Mouse (Mus musculus) cortical plate, adult 2 months (tissue): Measurements from ENCODE around the gene Irf2bp2. TPM values are rescaled to one million over a fixed set of nuclear protein-coding genes. Genes with fewer than 3 reads are reported as not detected.

ENCODE experiments used
- H3K27ac ChIP-seq: fragments of 200-500 bp; 2 replicates; pipeline ENCODE4 v1.5.1; 2012; ENCODE audit warnings: low read length, control low read depth, inconsistent platforms; ENCODE audit not compliant: insufficient read depth
- H3K4me1 ChIP-seq: fragments of 200-500 bp; 2 replicates; pipeline ENCODE4 v1.6.1; 2011; ENCODE audit warnings: low read length; ENCODE audit not compliant: control insufficient read depth, insufficient read depth
- H3K4me3 ChIP-seq: fragments of 200-500 bp; 2 replicates; pipeline ENCODE4 v1.5.1; 2011; ENCODE audit warnings: mild to moderate bottlenecking, low read length, control low read depth; ENCODE audit not compliant: insufficient read depth
- CTCF ChIP-seq: fragments of 200-500 bp; IDR thresholded peaks from 2 replicates; pipeline ENCODE4 v1.5.1; 2011; ENCODE audit warnings: mild to moderate bottlenecking, control low read depth, low read length; ENCODE audit not compliant: insufficient read depth; ENCODE audit errors: extremely low read depth
- POLR2A ChIP-seq: fragments of 200-500 bp; IDR thresholded peaks from 2 replicates; pipeline ENCODE4 v1.6.1; 2011; ENCODE audit warnings: mild to moderate bottlenecking, low read length, control low read depth; ENCODE audit not compliant: insufficient read depth; ENCODE audit errors: extremely low read depth
- polyA plus RNA-seq: library from polyadenylated mRNA; depleted of rRNA; stranded (reverse); fragments of >200 nt; gene quantifications from 2 replicates; pipeline ENCODE4 v1.2.3, GENCODE M21; 2012; rRNA removed

The Irf2bp2 gene
- 32.9 and 33.2 TPM in 2 replicates for polyA plus RNA-seq

DNA sequence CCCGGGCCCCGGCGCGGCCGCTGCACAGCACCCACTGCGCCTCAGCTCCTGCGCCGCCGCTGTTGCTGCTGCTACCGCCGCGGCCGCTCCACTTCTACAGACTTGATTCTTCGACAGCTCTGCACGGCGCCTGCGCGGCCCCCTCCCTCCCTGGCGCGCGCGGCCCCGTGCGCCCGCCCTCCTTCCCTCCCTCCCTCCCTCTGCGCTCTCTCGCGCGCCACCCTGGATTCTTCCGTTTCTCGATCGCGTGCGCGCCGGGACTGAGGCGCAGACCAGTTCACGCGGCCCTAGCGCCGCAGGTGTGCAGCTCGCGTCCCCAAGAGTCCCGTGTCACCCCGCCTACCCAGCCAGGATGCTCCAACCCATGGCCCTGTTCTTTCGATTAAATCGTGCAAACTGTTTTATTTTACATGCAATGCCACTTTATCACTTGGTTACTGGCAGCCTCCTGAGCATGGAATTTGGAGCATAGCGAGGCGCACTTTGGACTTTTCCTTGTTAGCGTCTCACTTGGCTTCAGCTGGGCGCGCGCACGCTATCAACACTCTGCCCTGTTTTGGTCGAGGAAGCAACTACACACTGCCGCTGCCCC lies at the start of gene Irf2bp2:
Gene Irf2bp2, minus strand, starts transcription at position 98 of the 592 bp plus-strand sequence.
- H3K4me1 ChIP-seq: peaks cover 6% of the 10 kb centered on the region
- H3K27ac ChIP-seq: peak within 1 kb of the TSS; percentile 98
- H3K4me3 ChIP-seq: peak within 1 kb of the TSS; percentile 78
- peak; percentile 92 for TF ChIP-seq POLR2A
- no peak for TF ChIP-seq CTCF

- Histone ChIP-seq H3K4me3 (no peak overlapping the region), H3K27ac (no peak overlapping the region), H3K4me1 (peaks cover 9% of the 10 kb centered on the region)
- no peak for TF ChIP-seq CTCF
- no peak for TF ChIP-seq POLR2A
Observed at GRCm38 (mm10) chr8:126642665-126643064, 48.9 kb upstream of the Irf2bp2 start.

- peaks cover 11% of the 10 kb centered on the region for H3K4me1 ChIP-seq
- H3K27ac ChIP-seq: no peak overlapping the region
- no peak overlapping the region for H3K4me3 ChIP-seq
- TF ChIP-seq POLR2A: no peak
- TF ChIP-seq CTCF: no peak
Observed at GRCm38 (mm10) chr8:126641568-126642295, 47.9 kb upstream of the Irf2bp2 start.

GRCm38 (mm10) chr8:126639161-126639560 lies 45.4 kb upstream of the Irf2bp2 start:
- no peak for TF ChIP-seq CTCF
- no peak for TF ChIP-seq POLR2A
- 0 out of 2 replicates have a peak overlapping the region, but pooled peaks have one; percentile 11 for H3K27ac ChIP-seq
- H3K4me3 ChIP-seq: no peak overlapping the region
- peaks cover 11% of the 10 kb centered on the region for H3K4me1 ChIP-seq

GRCm38 (mm10) chr8:126638027-126638426 lies 44.2 kb upstream of the Irf2bp2 start:
- TF ChIP-seq CTCF (no peak), POLR2A (peak; percentile 77)
- peak overlapping the region; percentile 43 for H3K27ac ChIP-seq
- H3K4me3 ChIP-seq: no peak overlapping the region
- peaks cover 11% of the 10 kb centered on the region for H3K4me1 ChIP-seq

GRCm38 (mm10) chr8:126634541-126635048 lies 40.8 kb upstream of the Irf2bp2 start:
- H3K4me1 ChIP-seq: peaks cover 11% of the 10 kb centered on the region
- no peak overlapping the region for H3K4me3 ChIP-seq
- TF ChIP-seq CTCF: no peak
- TF ChIP-seq POLR2A: no peak

DNA sequence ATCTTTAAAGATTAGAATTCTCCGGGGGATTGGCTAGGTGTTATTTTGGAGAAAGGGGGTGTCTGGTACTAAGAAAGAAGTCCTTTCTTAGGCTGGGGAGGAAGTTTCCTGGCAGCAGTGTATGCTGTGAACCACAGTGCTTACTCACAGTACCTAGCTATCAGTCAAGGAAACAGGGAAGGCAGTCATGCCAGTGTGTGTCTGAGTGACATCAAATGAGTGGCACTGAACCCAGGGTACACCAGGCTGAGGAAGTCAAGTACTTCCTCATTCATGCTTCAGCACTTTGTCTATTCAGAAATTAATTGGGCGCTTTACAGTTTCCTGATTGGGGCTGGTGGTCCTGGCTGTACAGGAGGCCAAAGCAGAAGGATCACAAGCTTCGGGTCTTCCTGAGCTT lies 34.8 kb upstream of the Irf2bp2 start:
- TF ChIP-seq CTCF (no peak), POLR2A (no peak)
- Histone ChIP-seq H3K27ac (no peak overlapping the region), H3K4me3 (no peak overlapping the region), H3K4me1 (no peaks in the 10 kb centered on the region)

More at GRCm38 (mm10) chr8:126634541-126635048, 40.8 kb upstream of the Irf2bp2 start:
- no peak overlapping the region for H3K27ac ChIP-seq

DNA sequence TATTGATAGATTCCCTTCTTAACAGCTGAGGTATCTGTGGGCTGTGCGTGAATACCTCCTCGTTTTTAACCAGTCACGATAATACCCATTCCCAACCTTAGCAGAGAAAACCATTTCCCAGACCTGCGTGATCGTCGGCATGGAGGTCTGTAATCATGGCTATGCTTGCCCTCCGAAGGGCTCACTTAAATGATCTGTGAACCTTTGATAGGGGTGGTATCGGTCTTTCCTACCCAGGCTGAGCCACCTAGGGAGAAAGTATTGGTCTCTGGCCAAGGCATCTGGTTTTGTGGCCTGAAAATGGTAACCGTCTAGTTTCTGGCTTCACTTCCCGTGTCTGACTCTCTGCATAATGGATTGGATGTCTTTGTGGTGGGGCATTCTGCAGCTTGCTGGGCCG lies 32.6 kb upstream of the Irf2bp2 start:
- TF ChIP-seq POLR2A (no peak), CTCF (no peak)
- Histone ChIP-seq H3K4me1 (no peaks in the 10 kb centered on the region), H3K4me3 (no peak overlapping the region), H3K27ac (no peak overlapping the region)

DNA sequence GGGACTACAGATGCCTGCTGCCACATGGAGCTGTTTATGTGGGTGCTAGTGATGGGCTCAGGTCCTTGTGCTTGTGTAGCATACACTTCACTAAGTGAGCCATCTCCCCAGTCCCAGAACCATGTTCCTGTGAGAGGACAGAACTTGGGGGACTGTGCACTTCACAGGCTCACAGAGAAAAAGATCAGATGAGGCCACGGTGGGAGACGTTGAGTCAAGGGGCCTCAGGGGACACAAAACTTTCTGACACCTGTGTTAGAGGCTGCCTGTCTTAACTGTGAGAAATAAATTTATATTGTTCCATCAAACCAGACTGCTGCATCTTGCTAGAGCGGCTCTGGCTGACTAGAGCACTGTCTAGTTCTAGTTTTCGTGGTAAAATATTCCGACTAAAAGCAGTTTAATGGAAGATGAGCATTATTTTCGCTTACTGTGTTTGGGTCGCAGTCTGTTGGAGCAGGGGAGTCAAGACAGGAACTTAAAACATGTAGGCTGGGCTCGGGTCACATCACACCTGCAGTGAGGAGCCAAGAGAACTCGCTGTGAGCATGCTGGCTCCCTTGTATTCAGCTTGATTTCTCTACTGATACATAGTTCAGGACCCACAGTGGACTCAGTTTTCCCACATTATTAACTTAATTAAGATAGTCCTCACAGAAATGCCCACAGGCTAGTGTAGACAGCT lies 28.5 kb upstream of the Irf2bp2 start:
- TF ChIP-seq POLR2A (no peak), CTCF (no peak)
- no peak overlapping the region for H3K4me3 ChIP-seq
- H3K4me1 ChIP-seq: no peaks in the 10 kb centered on the region
- no peak overlapping the region for H3K27ac ChIP-seq
